Mouse (Mus musculus) forebrain, postnatal 0 days (tissue): Measurements from ENCODE around the gene Olfr1121. TPM values are rescaled to one million over a fixed set of nuclear protein-coding genes. Genes with fewer than 3 reads are reported as not detected.
A peak's percentile ranks its signal among the peaks of the same experiment; 100 is the strongest.
"Not testable (repeated sequence)": the region's sequence is repeated elsewhere in the genome, so short reads cannot be mapped to it uniquely, and the experiment has no call there.

Experiments
- ATAC-seq: fragments of 200-750 bp; cut with Nextera tagmentation; 2 replicates; pipeline ENCODE4 v1.8.0; 2017; ENCODE audit warnings: mild to moderate bottlenecking, moderate library complexity
- DNase-seq: peaks from one replicate; pipeline ENCODE4 v3.0.0-alpha.2; 2015
- H3K27ac ChIP-seq: fragments of 300-500 bp; sonication (generic); 2 replicates; pipeline ENCODE4 v1.5.1; 2014; ENCODE audit warnings: low read depth, mild to moderate bottlenecking, antibody characterized with exemption, low read length, moderate library complexity, mixed read lengths
- H3K27me3 ChIP-seq: fragments of 300-500 bp; sonication (generic); 2 replicates; pipeline ENCODE4 v1.6.1; 2014; ENCODE audit warnings: mild to moderate bottlenecking, low read length, mixed read lengths; ENCODE audit not compliant: insufficient read depth
- H3K36me3 ChIP-seq: fragments of 300-500 bp; sonication (generic); 2 replicates; pipeline ENCODE4 v1.6.1; 2014; ENCODE audit warnings: mild to moderate bottlenecking, moderate library complexity; ENCODE audit not compliant: insufficient read depth
- H3K4me1 ChIP-seq: fragments of 300-500 bp; sonication (generic); 2 replicates; pipeline ENCODE4 v1.6.1; 2014; ENCODE audit warnings: antibody characterized with exemption; ENCODE audit not compliant: insufficient read depth
- H3K4me2 ChIP-seq: fragments of 300-500 bp; sonication (generic); 2 replicates; pipeline ENCODE4 v1.6.1; 2014; ENCODE audit warnings: low read depth, mild to moderate bottlenecking, moderate library complexity
- H3K4me3 ChIP-seq: fragments of 300-500 bp; sonication (generic); 2 replicates; pipeline ENCODE4 v1.5.1; 2014; ENCODE audit warnings: low read depth, low read length, mixed read lengths
- H3K9ac ChIP-seq: fragments of 300-500 bp; sonication (generic); 2 replicates; pipeline ENCODE4 v1.6.1; 2014; ENCODE audit warnings: mild to moderate bottlenecking
- H3K9me3 ChIP-seq: fragments of 300-500 bp; sonication (generic); 2 replicates; pipeline ENCODE4 v1.6.1; 2016; ENCODE audit warnings: low read length
- CTCF ChIP-seq: sonication (generic); IDR thresholded peaks from 2 replicates; pipeline ENCODE4 v1.5.1; 2016; ENCODE audit warnings: antibody characterized with exemption, control low read depth, low read depth
- WGBS: fragments of 180-500 bp; shearing (Covaris S2); extraction: QIAGEN DNeasy Blood & Tissue Kit; methylation state at CpG from one replicate; pipeline ENCODE4 v1.1.7; 2014; 5-methylcytosine and 5-hydroxymethylcytosine counted together
- polyA plus RNA-seq: library from polyadenylated mRNA; unstranded; fragments of >200 nt; fragmentation: Nextera tagmentation; extraction: Ambion mirVana; gene quantifications from 2 replicates; pipeline ENCODE4 v1.2.1, GENCODE M21; 2015
- total RNA-seq: library from RNA; depleted of rRNA; stranded (reverse); fragments of >200 nt; gene quantifications from 2 replicates; pipeline ENCODE4 v1.2.3, GENCODE M21; 2014; rRNA removed

The Olfr1121 gene
- total RNA-seq (not detected in 2 replicates), polyA plus RNA-seq (not detected in 2 replicates)

GRCm38 (mm10) chr2:87369595-87369994 lies at the start of gene Olfr1121:
Gene Olfr1121, plus strand, starts transcription at chr2:87369895.
- no peak within 1 kb of the TSS for H3K4me3 ChIP-seq
- H3K9ac ChIP-seq, result no peak within 1 kb of the TSS
- no peak within 1 kb of the TSS for H3K27ac ChIP-seq
- 25% methylated on average over 1 of the region's 1 CpGs for WGBS
- no peaks in the 10 kb centered on the region for H3K9me3 ChIP-seq
- H3K4me2 ChIP-seq, result no peak within 1 kb of the TSS
- H3K27me3 ChIP-seq, result no peaks in the 10 kb centered on the region
- ATAC-seq, result no peak
- no peaks in the 10 kb centered on the region for H3K4me1 ChIP-seq
- DNase-seq, result no peak
- TF ChIP-seq CTCF, result no peak
- H3K36me3 ChIP-seq, result no peaks in the 10 kb centered on the region

- H3K27me3 ChIP-seq, result no peaks in the 10 kb centered on the region
- H3K27ac ChIP-seq, result no peak within 1 kb of the TSS
- ATAC-seq (no peak), DNase-seq (no peak)
- no peak within 1 kb of the TSS for H3K9ac ChIP-seq
- H3K4me3 ChIP-seq, result no peak within 1 kb of the TSS
- H3K9me3 ChIP-seq, result no peaks in the 10 kb centered on the region
- H3K4me2 ChIP-seq, result no peak within 1 kb of the TSS
- no peaks in the 10 kb centered on the region for H3K36me3 ChIP-seq
- H3K4me1 ChIP-seq, result no peaks in the 10 kb centered on the region
- WGBS, result 56% methylated on average over 2 of the region's 2 CpGs
- TF ChIP-seq CTCF, result no peak
Measured at GRCm38 (mm10) chr2:87354515-87354914, 15.2 kb upstream of the Olfr1121 start, which contains the start of gene Olfr1120. Gene Olfr1120, plus strand, starts transcription at chr2:87354815.

GRCm38 (mm10) chr2:87360121-87360520 lies 9.6 kb upstream of the Olfr1121 start:
- H3K9me3 ChIP-seq, H3K4me3 ChIP-seq, H3K4me1 ChIP-seq, H3K27me3 ChIP-seq, DNase-seq, ATAC-seq, H3K9ac ChIP-seq, H3K27ac ChIP-seq, H3K36me3 ChIP-seq, H3K4me2 ChIP-seq: not testable (repeated sequence)
- 96% methylated on average over 2 of the region's 2 CpGs for WGBS

- H3K36me3 ChIP-seq, result no peaks in the 10 kb centered on the region
- no peak overlapping the region for H3K4me2 ChIP-seq
- 84% methylated on average over 4 of the region's 4 CpGs for WGBS
- no peaks in the 10 kb centered on the region for H3K9me3 ChIP-seq
- no peaks in the 10 kb centered on the region for H3K27me3 ChIP-seq
- no peak for TF ChIP-seq CTCF
- no peak overlapping the region for H3K4me3 ChIP-seq
- no peak for ATAC-seq
- no peak overlapping the region for H3K9ac ChIP-seq
- no peak overlapping the region for H3K27ac ChIP-seq
- no peaks in the 10 kb centered on the region for H3K4me1 ChIP-seq
- DNase-seq, result no peak
Measured at GRCm38 (mm10) chr2:87371726-87372125, 2.0 kb downstream of the Olfr1121 start.

- no peaks in the 10 kb centered on the region for H3K27me3 ChIP-seq
- H3K9me3 ChIP-seq, result no peaks in the 10 kb centered on the region
- WGBS, result 86% methylated on average over 2 of the region's 2 CpGs
- no peak for ATAC-seq
- no peaks in the 10 kb centered on the region for H3K36me3 ChIP-seq
- no peak overlapping the region for H3K4me3 ChIP-seq
- H3K4me1 ChIP-seq, result no peaks in the 10 kb centered on the region
- H3K4me2 ChIP-seq, result no peak overlapping the region
- no peak overlapping the region for H3K9ac ChIP-seq
- no peak overlapping the region for H3K27ac ChIP-seq
- no peak for TF ChIP-seq CTCF
- DNase-seq, result no peak
Measured at GRCm38 (mm10) chr2:87383935-87384334, 14.2 kb downstream of the Olfr1121 start.

- no peak for DNase-seq
- no peak within 1 kb of the TSS for H3K9ac ChIP-seq
- no peaks in the 10 kb centered on the region for H3K9me3 ChIP-seq
- no peak within 1 kb of the TSS for H3K4me3 ChIP-seq
- no peaks in the 10 kb centered on the region for H3K4me1 ChIP-seq
- no peak for ATAC-seq
- no peaks in the 10 kb centered on the region for H3K36me3 ChIP-seq
- H3K4me2 ChIP-seq, result no peak within 1 kb of the TSS
- 86% methylated on average over 2 of the region's 2 CpGs for WGBS
- H3K27me3 ChIP-seq, result no peaks in the 10 kb centered on the region
- H3K27ac ChIP-seq, result no peak within 1 kb of the TSS
- TF ChIP-seq CTCF, result no peak
Measured at GRCm38 (mm10) chr2:87385549-87385948, 15.9 kb downstream of the Olfr1121 start, which contains the start of gene Olfr1122. Gene Olfr1122, plus strand, starts transcription at chr2:87385849.

- not testable (repeated sequence) for H3K4me1 ChIP-seq, H3K9me3 ChIP-seq, H3K4me3 ChIP-seq, DNase-seq, H3K36me3 ChIP-seq, H3K4me2 ChIP-seq, H3K9ac ChIP-seq, H3K27ac ChIP-seq, H3K27me3 ChIP-seq
- 92% methylated on average over 5 of the region's 5 CpGs for WGBS
- ATAC-seq, result peak; percentile 65; the same call in 1 of the 2 replicates
Measured at GRCm38 (mm10) chr2:87393605-87394004, 23.9 kb downstream of the Olfr1121 start.

- H3K9ac ChIP-seq, H3K27ac ChIP-seq, H3K36me3 ChIP-seq, H3K27me3 ChIP-seq, ATAC-seq, H3K9me3 ChIP-seq, H3K4me3 ChIP-seq, H3K4me1 ChIP-seq, H3K4me2 ChIP-seq: not testable (repeated sequence)
- WGBS, result 84% methylated on average over 7 of the region's 7 CpGs
- peak; percentile 30; the same call in 1 of the 2 replicates for TF ChIP-seq CTCF
- DNase-seq, result peak; percentile 14
Measured at GRCm38 (mm10) chr2:87394686-87395085, 25.0 kb downstream of the Olfr1121 start.
